Mouse (Mus musculus) thymus, adult 2 months (tissue): ENCODE data around the gene Col18a1.

ENCODE experiments used
- CTCF ChIP-seq: fragments of 200-500 bp; IDR thresholded peaks from 2 replicates; pipeline ENCODE4 v1.5.1; 2012; ENCODE audit warnings: mild to moderate bottlenecking, control low read depth, low read length, moderate library complexity, borderline replicate concordance; ENCODE audit not compliant: control insufficient read depth, poor library complexity, insufficient read depth; ENCODE audit errors: extremely low read depth
- POLR2A ChIP-seq: fragments of 200-500 bp; IDR thresholded peaks from 2 replicates; pipeline ENCODE4 v1.6.1; 2012; ENCODE audit warnings: mild to moderate bottlenecking, low read length, control low read depth, moderate library complexity; ENCODE audit not compliant: control insufficient read depth, poor library complexity, insufficient read depth; ENCODE audit errors: extremely low read depth

DNA sequence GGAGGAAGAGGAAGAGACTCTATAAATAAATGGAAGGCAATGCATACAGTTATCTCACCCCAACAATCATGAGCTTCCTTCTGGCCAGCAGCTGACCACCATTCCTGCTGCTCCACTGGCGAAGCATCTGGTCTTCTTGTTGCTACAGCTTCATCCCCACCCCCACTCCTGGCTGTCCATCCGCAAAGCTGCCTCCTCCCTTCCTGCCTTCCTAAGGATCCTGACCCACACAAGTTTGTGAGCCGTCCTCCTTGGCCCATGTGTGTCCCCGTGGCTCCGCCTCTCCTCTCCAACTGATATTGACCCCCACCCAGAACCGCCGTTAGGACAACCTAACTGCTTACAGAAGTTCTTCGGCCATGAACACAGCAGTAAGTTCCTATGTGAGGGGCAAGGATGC is 16.3 kb downstream of the Col18a1 start:
- TF ChIP-seq CTCF (no peak), POLR2A (no peak)
